Comparison of ENCODE assay signal across 22 mouse cellular contexts in genomic region chr14:62230968-62231367, GRCm38 (mm10).
"Had no signal": no experiment of that assay in that cellular context is flagged by ENCODE, and none has a peak within 500 bp of the region (broad histone marks: within the 10 kb centered on the region; RNA-seq: fewer than 3 reads in every experiment).

No protein-coding gene starts in this region.

- H3K27me3 ChIP-seq: intestine, embryonic 15.5 days; limb, embryonic 13.5 days; neural tube, embryonic 12.5 days; neural tube, embryonic 15.5 days; stomach, embryonic 15.5 days had no signal

- DNase-seq: kidney, adult 18-20 months; kidney, adult 9 months; kidney, postnatal 25 days; layer of hippocampus, adult 9-11 months; liver, postnatal 0 days; lung, embryonic 14.5 days; lung, postnatal 10 days; midbrain, embryonic 14.5 days; right cerebral cortex, adult 18-20 months; right cerebral cortex, postnatal 25 days; spleen, adult 18-20 months; thymus, postnatal 4 days had no signal

- H3K9me3 ChIP-seq: intestine, embryonic 15.5 days; limb, embryonic 10.5 days; limb, embryonic 13.5 days; neural tube, embryonic 12.5 days; neural tube, embryonic 15.5 days; stomach, embryonic 15.5 days had no signal

- H3K9ac ChIP-seq: intestine, embryonic 15.5 days; limb, embryonic 13.5 days; liver, embryonic 14.5 days; liver, postnatal 0 days; lung, embryonic 14.5 days; neural tube, embryonic 12.5 days; neural tube, embryonic 15.5 days; stomach, embryonic 15.5 days had no signal

- ATAC-seq: intestine, embryonic 15.5 days; liver, postnatal 0 days had no signal

- H3K36me3 ChIP-seq: intestine, embryonic 15.5 days; limb, embryonic 10.5 days; limb, embryonic 13.5 days; neural tube, embryonic 12.5 days; neural tube, embryonic 15.5 days; stomach, embryonic 15.5 days had no signal

- H3K4me3 ChIP-seq: intestine, embryonic 15.5 days; layer of hippocampus, adult 2 months; limb, embryonic 10.5 days; limb, embryonic 13.5 days; neural tube, embryonic 12.5 days; neural tube, embryonic 15.5 days; stomach, embryonic 15.5 days had no signal

- H3K4me1 ChIP-seq: intestine, embryonic 15.5 days; neural tube, embryonic 12.5 days; stomach, embryonic 15.5 days had no signal

- H3K4me2 ChIP-seq: intestine, embryonic 15.5 days; limb, embryonic 13.5 days; liver, embryonic 11.5 days; lung, embryonic 14.5 days; midbrain, embryonic 11.5 days; neural tube, embryonic 12.5 days; neural tube, embryonic 15.5 days; stomach, embryonic 15.5 days had no signal

- H3K27ac ChIP-seq: intestine, embryonic 15.5 days; layer of hippocampus, adult 2 months; limb, embryonic 10.5 days; limb, embryonic 13.5 days; liver, embryonic 14.5 days; neural tube, embryonic 12.5 days; neural tube, embryonic 15.5 days; stomach, embryonic 15.5 days had no signal
